Mouse (Mus musculus) heart, embryonic 16.5 days (tissue): ENCODE measurements around the gene Smim24. TPM values are rescaled to one million over a fixed set of nuclear protein-coding genes. Genes with fewer than 3 reads are reported as not detected.

Experiments
- ATAC-seq: fragments of 200-750 bp; cut with Nextera tagmentation; replicated peaks from 2 replicates; pipeline ENCODE4 v1.8.0; 2017; ENCODE audit warnings: moderate number of reproducible peaks; ENCODE audit not compliant: insufficient read depth, low FRiP score; ENCODE audit errors: extremely low read depth
- H3K27ac ChIP-seq: fragments of 300-500 bp; sonication (generic); 2 replicates; pipeline ENCODE4 v1.5.1; 2014; ENCODE audit warnings: mild to moderate bottlenecking, low read length, control low read depth, moderate library complexity
- H3K27me3 ChIP-seq: fragments of 300-500 bp; sonication (generic); 2 replicates; pipeline ENCODE4 v1.6.1; 2014; ENCODE audit warnings: low read length, mixed read lengths; ENCODE audit not compliant: control insufficient read depth, insufficient read depth
- H3K36me3 ChIP-seq: fragments of 300-500 bp; sonication (generic); 2 replicates; pipeline ENCODE4 v1.6.1; 2014; ENCODE audit not compliant: control insufficient read depth, insufficient read depth
- H3K4me1 ChIP-seq: fragments of 300-500 bp; sonication (generic); 2 replicates; pipeline ENCODE4 v1.6.1; 2014; ENCODE audit warnings: low read length, mixed read lengths; ENCODE audit not compliant: control insufficient read depth, insufficient read depth
- H3K4me2 ChIP-seq: fragments of 300-500 bp; sonication (generic); 2 replicates; pipeline ENCODE4 v1.6.1; 2014; ENCODE audit warnings: low read depth, mild to moderate bottlenecking, control low read depth, low read length
- H3K4me3 ChIP-seq: fragments of 300-500 bp; sonication (generic); 2 replicates; pipeline ENCODE4 v1.5.1; 2014; ENCODE audit warnings: mild to moderate bottlenecking, control low read depth, low read length
- H3K9ac ChIP-seq: fragments of 300-500 bp; sonication (generic); 2 replicates; pipeline ENCODE4 v1.6.1; 2014; ENCODE audit warnings: low read length, control low read depth
- H3K9me3 ChIP-seq: fragments of 300-500 bp; sonication (generic); replicated peaks from 2 replicates; pipeline ENCODE4 v1.6.1; 2016; ENCODE audit warnings: low read length; ENCODE audit not compliant: control insufficient read depth
- WGBS: fragments of 180-500 bp; shearing (Covaris S2); extraction: QIAGEN DNeasy Blood & Tissue Kit; methylation state at CpG from one replicate; pipeline ENCODE4 v1.1.7; 2014; 5-methylcytosine and 5-hydroxymethylcytosine counted together
- polyA plus RNA-seq: library from polyadenylated mRNA; unstranded; fragments of >200 nt; fragmentation: Nextera tagmentation; extraction: Ambion mirVana; gene quantifications from 2 replicates; pipeline ENCODE4 v1.2.1, GENCODE M21; 2015

The Smim24 gene
- polyA plus RNA-seq, 1 experiment from 2014 or later: 9.2 TPM

DNA sequence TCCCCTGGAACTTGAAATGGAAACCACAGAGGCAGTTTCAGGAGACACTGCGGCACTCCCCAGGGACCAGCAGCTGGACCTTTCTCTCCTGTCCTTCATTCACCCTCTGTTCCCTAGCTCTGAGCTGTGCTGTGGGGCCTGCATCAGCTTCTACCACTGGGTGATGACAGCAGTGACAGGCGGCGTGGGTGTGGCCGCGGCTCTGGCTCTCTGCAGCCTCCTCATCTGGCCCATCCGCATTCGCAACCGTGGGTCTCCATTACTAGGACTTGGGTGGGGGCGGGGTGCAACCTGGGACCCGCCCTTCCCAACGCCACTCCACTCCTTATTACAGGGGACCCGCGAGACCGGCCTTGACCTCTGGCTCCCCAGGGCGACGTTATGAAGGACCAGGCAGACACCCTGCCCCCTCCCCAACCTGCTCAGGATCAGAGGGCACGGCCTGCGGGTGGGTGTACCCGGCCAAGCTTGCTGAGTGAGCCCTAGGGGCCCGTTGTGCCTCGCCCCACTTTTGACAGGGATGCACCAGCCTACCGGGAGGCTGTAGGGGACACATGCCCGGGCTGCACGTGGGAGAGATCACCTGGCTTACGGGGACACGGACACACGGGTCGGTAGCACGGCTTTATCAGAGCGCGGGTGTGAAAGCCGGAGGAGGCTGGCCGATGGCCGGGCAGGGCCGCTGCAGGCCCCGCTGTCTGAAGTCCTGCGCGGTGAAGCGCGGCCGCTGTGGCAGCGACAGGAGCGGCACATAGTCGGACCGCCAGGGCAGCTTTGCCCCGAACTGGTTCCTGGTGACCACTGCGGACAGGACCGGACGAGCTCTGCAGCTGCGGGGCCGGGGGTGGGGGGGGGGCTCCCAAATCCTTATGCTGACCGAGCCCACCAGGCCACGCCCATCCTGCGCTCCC lies 29.2 kb upstream of the Smim24 start:
- 12% methylated on average over 53 of the region's 54 CpGs for WGBS
- Histone ChIP-seq H3K4me3 (peak overlapping the region; percentile 46), H3K27ac (peak overlapping the region; percentile 95), H3K36me3 (peaks cover 31% of the 10 kb centered on the region), H3K4me1 (peaks cover 42% of the 10 kb centered on the region), H3K27me3 (no peaks in the 10 kb centered on the region), H3K9ac (peak overlapping the region; percentile 70), H3K9me3 (no peaks in the 10 kb centered on the region), H3K4me2 (peak overlapping the region; percentile 68)
- peak; percentile 76 for ATAC-seq

DNA sequence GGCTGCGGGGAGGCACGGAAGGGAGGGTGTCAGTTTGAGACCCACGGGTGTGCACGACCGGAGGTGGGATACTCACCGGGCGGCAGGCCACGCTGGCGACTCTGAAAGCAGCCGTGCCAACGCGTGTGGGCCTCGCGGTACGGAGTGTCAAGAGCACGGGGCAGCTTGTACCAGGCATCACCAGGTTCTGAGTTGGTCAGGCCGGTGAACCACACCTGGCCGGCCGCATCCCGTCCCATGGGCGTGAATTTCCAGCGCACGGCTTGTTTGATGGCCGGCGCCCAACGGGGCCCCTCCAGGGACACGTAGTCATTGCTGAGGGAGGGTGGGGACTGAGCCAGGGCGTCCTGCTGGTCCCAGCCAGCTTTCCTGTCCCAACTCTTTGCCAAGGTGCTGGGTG lies 28.2 kb upstream of the Smim24 start:
- Histone ChIP-seq H3K4me3 (peak overlapping the region; percentile 46), H3K36me3 (peaks cover 40% of the 10 kb centered on the region), H3K27ac (0 out of 2 replicates have a peak overlapping the region, but pooled peaks have one; percentile 4), H3K4me1 (peaks cover 37% of the 10 kb centered on the region), H3K27me3 (no peaks in the 10 kb centered on the region), H3K9ac (peak overlapping the region; percentile 70), H3K9me3 (no peaks in the 10 kb centered on the region), H3K4me2 (peak overlapping the region; percentile 68)
- 17% methylated on average over 28 of the region's 28 CpGs for WGBS
- no peak for ATAC-seq

DNA sequence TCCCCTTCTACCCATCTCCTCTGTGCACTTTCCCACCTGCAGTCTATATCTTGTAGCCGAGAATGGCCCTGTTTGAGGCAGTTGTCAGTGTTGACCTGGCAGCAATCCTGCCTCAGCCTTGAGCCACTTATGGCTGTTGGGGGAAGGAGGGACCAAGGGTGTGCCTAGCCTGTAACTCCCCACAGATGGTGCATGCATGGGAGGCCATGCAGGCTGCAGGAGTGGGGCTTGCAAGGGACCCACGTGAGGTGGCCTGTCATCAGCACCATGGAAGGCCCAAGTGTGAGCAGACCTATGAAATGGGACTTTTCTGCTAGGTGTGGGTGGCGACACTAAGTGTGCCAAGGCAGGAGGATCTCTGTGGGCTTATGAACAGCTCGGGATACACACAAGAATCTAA lies 27.8 kb upstream of the Smim24 start:
- no peak overlapping the region for H3K4me3 ChIP-seq
- peak overlapping the region; percentile 70; the same call in 1 of the 2 replicates for H3K9ac ChIP-seq
- no peaks in the 10 kb centered on the region for H3K27me3 ChIP-seq
- peaks cover 37% of the 10 kb centered on the region for H3K4me1 ChIP-seq
- H3K9me3 ChIP-seq: no peaks in the 10 kb centered on the region
- 38% methylated on average over 4 of the region's 4 CpGs for WGBS
- H3K27ac ChIP-seq: no peak overlapping the region
- ATAC-seq: 0 out of 2 replicates have a peak, but pooled peaks have one; percentile 8
- H3K4me2 ChIP-seq: peak overlapping the region; percentile 68; the same call in 1 of the 2 replicates
- H3K36me3 ChIP-seq: peaks cover 41% of the 10 kb centered on the region

GRCm38 (mm10) chr10:81365672-81366476 lies 27.0 kb upstream of the Smim24 start, which contains the start of gene 4930404N11Rik:
TSS of gene 4930404N11Rik (minus strand) at chr10:81365816.
- Histone ChIP-seq H3K9me3 (no peaks in the 10 kb centered on the region), H3K4me3 (peak within 1 kb of the TSS; percentile 46), H3K9ac (peak within 1 kb of the TSS; percentile 70), H3K36me3 (peaks cover 46% of the 10 kb centered on the region), H3K4me1 (peaks cover 37% of the 10 kb centered on the region), H3K4me2 (peak within 1 kb of the TSS; percentile 68), H3K27me3 (no peaks in the 10 kb centered on the region), H3K27ac (no peak within 1 kb of the TSS)
- 33% methylated on average over 12 of the region's 12 CpGs for WGBS
- ATAC-seq: no peak

DNA sequence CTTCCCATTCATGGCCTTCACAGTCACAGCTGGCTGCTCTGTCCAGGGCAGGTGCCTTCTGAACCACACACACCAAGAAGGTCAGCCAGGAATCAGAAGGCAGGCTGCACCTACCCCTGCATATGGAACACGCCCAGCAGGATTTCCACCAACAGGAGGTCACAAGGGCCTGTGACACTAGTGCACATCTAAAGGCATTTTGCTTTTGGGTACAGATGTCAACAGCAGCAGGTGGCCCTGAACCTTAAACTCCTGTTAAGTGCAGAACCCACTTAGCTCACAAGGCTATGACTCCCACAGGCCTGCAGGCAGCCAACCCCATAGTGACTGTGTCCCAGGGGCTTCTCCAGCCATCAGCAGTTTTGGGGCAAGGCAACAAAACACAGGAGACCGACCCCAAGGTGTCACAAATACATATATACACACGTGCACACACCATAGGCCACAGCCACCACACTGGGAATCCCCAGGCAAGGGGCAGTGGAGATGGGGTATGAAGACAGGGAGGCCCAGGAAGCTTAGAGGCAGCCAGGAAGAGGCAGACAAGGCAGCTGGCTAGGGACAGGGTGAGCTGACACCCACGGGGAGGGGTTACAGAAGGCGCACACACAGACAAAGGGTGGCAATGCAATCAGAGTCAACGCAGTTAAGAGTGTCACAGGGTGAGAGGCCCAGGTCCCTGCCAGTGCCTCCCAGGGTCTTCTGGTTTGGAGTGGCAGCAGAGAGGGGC lies 26.2 kb upstream of the Smim24 start:
- no peak overlapping the region for H3K9ac ChIP-seq
- WGBS: 59% methylated on average over 6 of the region's 6 CpGs
- peaks cover 37% of the 10 kb centered on the region for H3K4me1 ChIP-seq
- H3K4me2 ChIP-seq: no peak overlapping the region
- H3K4me3 ChIP-seq: no peak overlapping the region
- no peak overlapping the region for H3K27ac ChIP-seq
- peaks cover 45% of the 10 kb centered on the region for H3K36me3 ChIP-seq
- no peaks in the 10 kb centered on the region for H3K9me3 ChIP-seq
- ATAC-seq: no peak
- H3K27me3 ChIP-seq: no peaks in the 10 kb centered on the region

GRCm38 (mm10) chr10:81367207-81367495 lies 25.7 kb upstream of the Smim24 start:
- peaks cover 34% of the 10 kb centered on the region for H3K4me1 ChIP-seq

DNA sequence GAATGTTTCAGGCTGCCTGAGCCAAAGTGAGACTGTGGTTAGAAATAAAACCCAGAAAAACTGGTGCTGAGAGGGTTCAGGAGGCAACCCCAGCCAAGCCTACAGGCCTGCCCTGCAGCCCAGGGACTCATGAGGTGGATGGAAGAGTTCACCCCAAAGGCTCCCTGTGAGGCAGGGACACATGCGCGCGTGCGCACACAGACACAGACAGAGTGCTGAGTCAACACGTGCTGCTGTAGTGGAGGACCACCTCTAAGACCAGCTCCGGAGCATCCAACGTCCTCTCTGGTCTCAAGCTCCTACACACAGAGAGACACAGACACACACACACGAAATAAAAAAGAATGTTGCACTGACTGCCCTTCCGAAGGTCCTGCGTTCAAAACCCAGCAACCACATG lies 17.5 kb upstream of the Smim24 start:
- Histone ChIP-seq H3K9ac (no peak overlapping the region), H3K4me2 (no peak overlapping the region), H3K4me3 (no peak overlapping the region), H3K27ac (no peak overlapping the region), H3K36me3 (peaks cover 13% of the 10 kb centered on the region), H3K4me1 (peaks cover 18% of the 10 kb centered on the region), H3K27me3 (no peaks in the 10 kb centered on the region), H3K9me3 (no peaks in the 10 kb centered on the region)
- WGBS: 91% methylated on average over 10 of the region's 10 CpGs
- no peak for ATAC-seq

More at GRCm38 (mm10) chr10:81367207-81367495, 25.7 kb upstream of the Smim24 start:
- Histone ChIP-seq H3K36me3 (peaks cover 43% of the 10 kb centered on the region), H3K27ac (no peak overlapping the region), H3K27me3 (no peaks in the 10 kb centered on the region), H3K4me3 (no peak overlapping the region), H3K9me3 (no peaks in the 10 kb centered on the region), H3K9ac (no peak overlapping the region), H3K4me2 (no peak overlapping the region)
- ATAC-seq: no peak
- WGBS: 88% methylated on average over 6 of the region's 6 CpGs

GRCm38 (mm10) chr10:81376561-81377361 lies 16.1 kb upstream of the Smim24 start:
- H3K4me3 ChIP-seq: peak overlapping the region; percentile 86
- H3K9me3 ChIP-seq: no peaks in the 10 kb centered on the region
- ATAC-seq: no peak
- peaks cover 7% of the 10 kb centered on the region for H3K36me3 ChIP-seq
- no peaks in the 10 kb centered on the region for H3K27me3 ChIP-seq
- H3K4me1 ChIP-seq: peaks cover 18% of the 10 kb centered on the region
- H3K9ac ChIP-seq: peak overlapping the region; percentile 95
- H3K4me2 ChIP-seq: peak overlapping the region; percentile 82
- 35% methylated on average over 6 of the region's 6 CpGs for WGBS
- peak overlapping the region; percentile 36 for H3K27ac ChIP-seq
